11 mouse cellular contexts compared by ENCODE assay signal in genomic region chr17:72448477-72448876, GRCm38 (mm10).
DNase-seq lines count a peak whose midpoint lies in the region; ATAC-seq and TF ChIP-seq lines count a peak whose summit lies in the region.
"Had no signal": no experiment of that assay in that cellular context is flagged by ENCODE, and none has a peak within 500 bp of the region (broad histone marks: within the 10 kb centered on the region; RNA-seq: fewer than 3 reads in every experiment).

No protein-coding gene starts in this region.

- no peak for TF ChIP-seq CTCF in heart, adult 2 months (IDR thresholded peaks at IDR 0.05)

- TF ChIP-seq EP300 in heart, adult 2 months (IDR thresholded peaks at IDR 0.05; ENCODE audit: insufficient read depth, low read depth, low read length): no peak

- no peak overlapping the region for H3K4me2 ChIP-seq in heart, embryonic 12.5 days
- no peak overlapping the region for H3K4me2 ChIP-seq in midbrain, embryonic 13.5 days (replicated peaks)

- H3K4me1 ChIP-seq in heart, adult 2 months (ENCODE audit: control insufficient read depth, insufficient read depth, low read length): no peaks in the 10 kb centered on the region
- H3K4me1 ChIP-seq in heart, embryonic 12.5 days (replicated peaks): no peaks in the 10 kb centered on the region
- no peaks in the 10 kb centered on the region for H3K4me1 ChIP-seq in midbrain, embryonic 13.5 days (replicated peaks)

- H3K27me3 ChIP-seq in heart, adult 2 months (ENCODE audit: control insufficient read depth, insufficient read depth, low read length): no peaks in the 10 kb centered on the region
- H3K27me3 ChIP-seq in heart, embryonic 12.5 days (replicated peaks): no peaks in the 10 kb centered on the region
- no peaks in the 10 kb centered on the region for H3K27me3 ChIP-seq in midbrain, embryonic 13.5 days
- H3K27me3 ChIP-seq: CH12.LX had no signal

- H3K9me3 ChIP-seq in heart, embryonic 12.5 days (replicated peaks): 0 out of 2 replicates have a peak, but pooled peaks cover 6% of the 10 kb centered on the region
- H3K9me3 ChIP-seq in midbrain, embryonic 13.5 days: no peaks in the 10 kb centered on the region

- no peak overlapping the region for H3K27ac ChIP-seq in heart, adult 2 months
- no peak overlapping the region for H3K27ac ChIP-seq in heart, embryonic 12.5 days (ENCODE audit: poor library complexity, severe bottlenecking)
- no peak overlapping the region for H3K27ac ChIP-seq in midbrain, embryonic 13.5 days
- H3K27ac ChIP-seq: macrophage; stomach, postnatal 0 days had no signal

- ATAC-seq in heart, embryonic 12.5 days (ENCODE audit: insufficient number of reproducible peaks, low FRiP score): no peak
- ATAC-seq in midbrain, embryonic 13.5 days: no peak

- intact Hi-C loops in heart, adult 2 months (cut with DNase I): no loop called here
- intact Hi-C loops in gastrocnemius, postnatal 36 days (cut with DNase I): no loop called here

- no peaks in the 10 kb centered on the region for H3K79me2 ChIP-seq in heart, adult 2 months (replicated peaks; ENCODE audit: control insufficient read depth, insufficient read depth, low read length)

- 39% methylated on average over 4 of the region's 4 CpGs for WGBS in heart, adult 2 months
- WGBS in heart, embryonic 12.5 days: 58% methylated on average over 4 of the region's 4 CpGs
- 80% methylated on average over 4 of the region's 4 CpGs for WGBS in midbrain, embryonic 13.5 days

- no peaks in the 10 kb centered on the region for H3K36me3 ChIP-seq in heart, adult 2 months (ENCODE audit: control insufficient read depth, insufficient read depth, low read length)
- no peaks in the 10 kb centered on the region for H3K36me3 ChIP-seq in heart, embryonic 12.5 days
- H3K36me3 ChIP-seq in midbrain, embryonic 13.5 days: no peaks in the 10 kb centered on the region

- TF ChIP-seq POLR2A in heart, adult 2 months (IDR thresholded peaks at IDR 0.05; ENCODE audit: insufficient read depth, low read depth, low read length): no peak

- H3K9ac ChIP-seq in heart, adult 2 months (ENCODE audit: low read depth, low read length): no peak overlapping the region
- no peak overlapping the region for H3K9ac ChIP-seq in heart, embryonic 12.5 days
- H3K9ac ChIP-seq in midbrain, embryonic 13.5 days (replicated peaks): no peak overlapping the region

- DNase-seq in heart, adult 2 months: peak; percentile 51 to 62
- peak; percentile 36 for DNase-seq in adrenal gland, postnatal 25 days
- peak; percentile 47 to 59 for DNase-seq in gastrocnemius, postnatal 36 days
- peak; percentile 85 to 90 for DNase-seq in kidney, postnatal 36 days
- no peak for DNase-seq in thymus, postnatal 0 days (ENCODE audit: low spot score)

- H3K4me3 ChIP-seq in heart, adult 2 months: no peak overlapping the region
- no peak overlapping the region for H3K4me3 ChIP-seq in heart, embryonic 12.5 days
- no peak overlapping the region for H3K4me3 ChIP-seq in midbrain, embryonic 13.5 days (replicated peaks)
- H3K4me3 ChIP-seq: erythroblast, embryonic 14.5 days had no signal
